Mouse (Mus musculus) ovary, postnatal 36 days (tissue): ENCODE data around the gene Kif28.
A peak's percentile ranks its signal among the peaks of the same experiment; 100 is the strongest.
"Not testable (repeated sequence)": the region's sequence is repeated elsewhere in the genome, so short reads cannot be mapped to it uniquely, and the experiment has no call there.

Experiments used
- DNase-seq: peaks from one replicate; pipeline ENCODE4 v3.0.0; 2022; ENCODE audit warnings: low spot score, mixed read lengths

Gene Kif28

GRCm38 (mm10) chr1:179745171-179745570 lies at the start of gene Kif28:
Kif28 (minus strand) TSS chr1:179745271.
- no peak for DNase-seq

GRCm38 (mm10) chr1:179787281-179787680 lies 42.2 kb upstream of the Kif28 start:
- no peak for DNase-seq

GRCm38 (mm10) chr1:179785502-179785901 lies 40.4 kb upstream of the Kif28 start:
- DNase-seq: no peak

GRCm38 (mm10) chr1:179784098-179784497 lies 39.0 kb upstream of the Kif28 start:
- DNase-seq: no peak

- DNase-seq: no peak
Observed at GRCm38 (mm10) chr1:179776831-179777230, 31.8 kb upstream of the Kif28 start.

- DNase-seq: no peak
Observed at GRCm38 (mm10) chr1:179760553-179760952, 15.5 kb upstream of the Kif28 start.

- DNase-seq: no peak
Observed at GRCm38 (mm10) chr1:179760086-179760485, 15.0 kb upstream of the Kif28 start.

- no peak for DNase-seq
Observed at GRCm38 (mm10) chr1:179756477-179756876, 11.4 kb upstream of the Kif28 start.

- no peak for DNase-seq
Observed at GRCm38 (mm10) chr1:179753006-179753405, 7.9 kb upstream of the Kif28 start.

GRCm38 (mm10) chr1:179752276-179752675 lies 7.2 kb upstream of the Kif28 start:
- no peak for DNase-seq

- DNase-seq: no peak
Observed at GRCm38 (mm10) chr1:179743593-179744193, 1.4 kb downstream of the Kif28 start.

- DNase-seq: no peak
Observed at GRCm38 (mm10) chr1:179736483-179736882, 8.6 kb downstream of the Kif28 start.

- DNase-seq: peak; percentile 70
Observed at GRCm38 (mm10) chr1:179734500-179735474, 10.3 kb downstream of the Kif28 start.

- DNase-seq: no peak
Observed at GRCm38 (mm10) chr1:179731391-179731790, 13.7 kb downstream of the Kif28 start.

- DNase-seq: no peak
Observed at GRCm38 (mm10) chr1:179728661-179729060, 16.4 kb downstream of the Kif28 start.

GRCm38 (mm10) chr1:179722811-179723469 lies 22.1 kb downstream of the Kif28 start:
- no peak for DNase-seq

GRCm38 (mm10) chr1:179715786-179716185 lies 29.3 kb downstream of the Kif28 start:
- no peak for DNase-seq

- not testable (repeated sequence) for DNase-seq
Observed at GRCm38 (mm10) chr1:179715289-179715688, 29.8 kb downstream of the Kif28 start.

GRCm38 (mm10) chr1:179713367-179713766 lies 31.7 kb downstream of the Kif28 start:
- DNase-seq: no peak

GRCm38 (mm10) chr1:179712658-179713057 lies 32.4 kb downstream of the Kif28 start:
- DNase-seq: no peak

GRCm38 (mm10) chr1:179710739-179711138 lies 34.3 kb downstream of the Kif28 start:
- no peak for DNase-seq

- DNase-seq: no peak
Observed at GRCm38 (mm10) chr1:179709390-179709789, 35.7 kb downstream of the Kif28 start.

GRCm38 (mm10) chr1:179705154-179705553 lies 39.9 kb downstream of the Kif28 start:
- DNase-seq: peak; percentile 39
